Mouse (Mus musculus): ENCODE measurements around the gene Pfdn5.

GRCm38 (mm10) chr15:102350138-102350941 is 24.4 kb downstream of the Pfdn5 start, which contains the start of gene Aaas:
- TF ChIP-seq CTCF (IDR thresholded peaks at IDR 0.05; ENCODE audit: low read depth) (peak; percentile 96), EP300 (IDR thresholded peaks at IDR 0.05; ENCODE audit: low read depth) (peak; percentile 63; the same call in 1 of the 2 replicates)
